Mouse (Mus musculus): ENCODE data around the gene Lhfpl5. TPM values are rescaled to one million over a fixed set of nuclear protein-coding genes. Genes with fewer than 3 reads are reported as not detected.

Lhfpl5 gene
- polyA plus RNA-seq, 1 experiment: 20.4 TPM

GRCm38 (mm10) chr17:28629125-28629524 is 53.7 kb downstream of the Lhfpl5 start:
- Histone ChIP-seq H3K27ac (ENCODE audit: insufficient read depth, low read length) (no peak overlapping the region), H3K4me3 (replicated peaks; ENCODE audit: insufficient read depth, low read depth, low read length) (no peak overlapping the region), H3K4me1 (ENCODE audit: control insufficient read depth, insufficient read depth, low read length) (no peaks in the 10 kb centered on the region), H3K27me3 (ENCODE audit: control insufficient read depth, insufficient read depth, low read length) (no peaks in the 10 kb centered on the region)
- no peak for DNase-seq
- TF ChIP-seq POLR2A (IDR thresholded peaks at IDR 0.05; ENCODE audit: borderline replicate concordance, insufficient read depth, low read length): no peak
- TF ChIP-seq CTCF (IDR thresholded peaks at IDR 0.05; ENCODE audit: borderline replicate concordance, insufficient read depth, low read depth, low read length): no peak; the same call in 1 of the 2 replicates
- 55% methylated on average over 3 of the region's 3 CpGs for WGBS

Other genes with a start within 250 kb of the Lhfpl5 start
- gene Rpl10a, start 247.2 kb upstream of the Lhfpl5 start, polyA plus RNA-seq (2012; rRNA removed): 808 and 827 TPM in 2 replicates
- 2.3 and 3.2 TPM in 2 replicates for gene Tead3, start 224.8 kb upstream of the Lhfpl5 start, polyA plus RNA-seq (2012; rRNA removed)
- gene Tulp1, start 210.4 kb upstream of the Lhfpl5 start, polyA plus RNA-seq (2012; rRNA removed): 0.29 TPM in 1 of 2 replicates, not detected in the other
- gene Fkbp5, start 58.1 kb upstream of the Lhfpl5 start, polyA plus RNA-seq (2012; rRNA removed): 8.6 and 8.9 TPM in 2 replicates
- gene Armc12, start 44.8 kb upstream of the Lhfpl5 start, polyA plus RNA-seq (2012; rRNA removed): not detected in 2 replicates
- gene Clpsl2, start 26.2 kb upstream of the Lhfpl5 start, polyA plus RNA-seq (2012; rRNA removed): not detected in 2 replicates
- gene Clps, start 14.9 kb upstream of the Lhfpl5 start, polyA plus RNA-seq (2012; rRNA removed): 0.28 TPM in 1 of 2 replicates, not detected in the other
- 45.9 and 47.5 TPM in 2 replicates for gene Srpk1, start 47.1 kb downstream of the Lhfpl5 start, polyA plus RNA-seq (2012; rRNA removed)
- gene Slc26a8, start 114.6 kb downstream of the Lhfpl5 start, polyA plus RNA-seq (2012; rRNA removed): 4.9 and 5.5 TPM in 2 replicates
- 114 and 116 TPM in 2 replicates for gene Mapk14, start 115.7 kb downstream of the Lhfpl5 start, polyA plus RNA-seq (2012; rRNA removed)
- gene AC170998.1, start 150.4 kb downstream of the Lhfpl5 start, polyA plus RNA-seq (2012; rRNA removed): 1.0 and 2.0 TPM in 2 replicates
- 5.6 TPM in 2 replicates for gene Mapk13, start 193.7 kb downstream of the Lhfpl5 start, polyA plus RNA-seq (2012; rRNA removed)
- 28.1 and 32.3 TPM in 2 replicates for gene Brpf3, start 225.4 kb downstream of the Lhfpl5 start, polyA plus RNA-seq (2012; rRNA removed)